Mouse (Mus musculus) liver, embryonic 14.5 days (tissue): ENCODE results near the gene Mrgprb8. TPM values are rescaled to one million over a fixed set of nuclear protein-coding genes. Genes with fewer than 3 reads are reported as not detected.
"Not testable (repeated sequence)": the region's sequence is repeated elsewhere in the genome, so short reads cannot be mapped to it uniquely, and the experiment has no call there.

ENCODE experiments used
- ATAC-seq: fragments of 200-750 bp; cut with Nextera tagmentation; 2 replicates; pipeline ENCODE4 v1.8.0; 2017; ENCODE audit warnings: moderate number of reproducible peaks, mild to moderate bottlenecking, moderate library complexity; ENCODE audit not compliant: insufficient read depth
- DNase-seq, 3 experiments: peaks; one replicate each; pipeline ENCODE4 v3.0.0-alpha.2; 2012 to 2013; ENCODE audit warnings: low read depth in 3 of 3, low spot score in 3 of 3
- H3K27ac ChIP-seq: fragments of 300-500 bp; sonication (generic); 2 replicates; pipeline ENCODE4 v1.5.1; 2014; ENCODE audit warnings: moderate library complexity, mild to moderate bottlenecking, control low read depth, inconsistent platforms
- H3K27me3 ChIP-seq: fragments of 300-500 bp; sonication (generic); 2 replicates; pipeline ENCODE4 v1.6.1; 2014; ENCODE audit warnings: mild to moderate bottlenecking, low read length, moderate library complexity; ENCODE audit not compliant: control insufficient read depth, insufficient read depth
- H3K36me3 ChIP-seq: fragments of 300-500 bp; sonication (generic); replicated peaks from 2 replicates; pipeline ENCODE4 v1.6.1; 2014; ENCODE audit warnings: low read depth; ENCODE audit not compliant: control insufficient read depth, insufficient read depth
- H3K4me1 ChIP-seq, 2 experiments: fragments of 200-500 bp in 1 of 2; fragments of 300-500 bp in 1 of 2; sonication (generic) in 1 of 2; replicated peaks; 2 replicates each; pipeline ENCODE4 v1.6.1; 2012 to 2014; ENCODE audit warnings: antibody characterized with exemption in 1 of 2, inconsistent platforms in 1 of 2, low read length in 1 of 2; ENCODE audit not compliant: control insufficient read depth in 2 of 2, insufficient read depth in 2 of 2
- H3K4me2 ChIP-seq: fragments of 300-500 bp; sonication (generic); 2 replicates; pipeline ENCODE4 v1.6.1; 2014; ENCODE audit warnings: low read depth, mild to moderate bottlenecking, control low read depth, moderate library complexity
- H3K4me3 ChIP-seq, 2 experiments: fragments of 200-500 bp in 1 of 2; fragments of 300-500 bp in 1 of 2; sonication (generic) in 1 of 2; 2 replicates each; pipeline ENCODE4 v1.5.1; 2012 to 2014; ENCODE audit warnings: low read depth in 2 of 2, low read length in 2 of 2, mild to moderate bottlenecking in 2 of 2, control low read depth in 1 of 2, inconsistent platforms in 1 of 2, moderate library complexity in 1 of 2; ENCODE audit not compliant: insufficient read depth in 1 of 2
- H3K9ac ChIP-seq: fragments of 300-500 bp; sonication (generic); replicated peaks from 2 replicates; pipeline ENCODE4 v1.6.1; 2014; ENCODE audit warnings: mild to moderate bottlenecking, control low read depth, moderate library complexity
- H3K9me3 ChIP-seq: fragments of 300-500 bp; sonication (generic); 2 replicates; pipeline ENCODE4 v1.6.1; 2016; ENCODE audit warnings: low read length, mixed read lengths; ENCODE audit not compliant: control insufficient read depth
- CTCF ChIP-seq: IDR thresholded peaks from 2 replicates; pipeline ENCODE4 v1.5.1; 2016; ENCODE audit warnings: antibody characterized with exemption, low read depth, control low read depth
- EP300 ChIP-seq: IDR thresholded peaks from 2 replicates; pipeline ENCODE4 v1.6.1; 2016; ENCODE audit warnings: antibody characterized with exemption, low read depth
- WGBS: fragments of 180-500 bp; shearing (Covaris S2); extraction: QIAGEN DNeasy Blood & Tissue Kit; methylation state at CpG from one replicate; pipeline ENCODE4 v1.1.7; 2014; ENCODE audit not compliant: insufficient replicate concordance; 5-methylcytosine and 5-hydroxymethylcytosine counted together
- polyA plus RNA-seq, 2 experiments: library from polyadenylated mRNA; depleted of rRNA in 1 of 2; stranded (reverse) in 1 of 2; unstranded in 1 of 2; fragments of >200 nt; fragmentation: Nextera tagmentation in 1 of 2; extraction: Ambion mirVana in 1 of 2; gene quantifications; 2 replicates each; pipeline versions ENCODE4 v1.2.1 to v1.2.3; 2012 to 2014

Mrgprb8 gene
- not detected in 2 replicates for polyA plus RNA-seq (2012; rRNA removed)
- polyA plus RNA-seq (2014; fragmentation: Nextera tagmentation; extraction: Ambion mirVana) = not detected in 2 replicates

DNA sequence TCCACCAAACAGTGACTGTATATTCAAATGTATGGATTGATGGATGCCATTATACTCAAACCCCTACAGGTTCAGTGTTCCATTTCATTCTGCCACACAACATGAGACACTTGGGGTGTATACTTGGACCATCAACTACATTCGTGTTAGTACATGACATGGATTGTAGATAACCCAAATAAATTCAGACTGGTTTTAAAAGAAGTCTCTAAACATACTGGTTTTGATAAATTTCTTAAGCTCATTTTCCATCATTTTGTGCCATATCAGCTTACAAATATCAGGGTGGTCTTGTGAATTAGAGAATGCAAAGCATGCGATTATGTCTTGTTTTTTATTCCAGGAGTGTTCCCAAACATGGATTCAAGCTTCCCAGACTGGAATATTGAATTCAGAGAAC, at the start of gene Mrgprb8:
Mrgprb8 (plus strand) TSS at position 301 of the 400 bp plus-strand sequence.
- TF ChIP-seq EP300 = no peak
- no peak for TF ChIP-seq CTCF
- Histone ChIP-seq H3K4me2 (no peak within 1 kb of the TSS), H3K4me1 (no peaks in the 10 kb centered on the region), H3K9ac (no peak within 1 kb of the TSS), H3K27me3 (no peaks in the 10 kb centered on the region), H3K9me3 (no peaks in the 10 kb centered on the region), H3K4me3 (no peak within 1 kb of the TSS), H3K36me3 (no peaks in the 10 kb centered on the region), H3K27ac (no peak within 1 kb of the TSS)
- ATAC-seq (no peak), DNase-seq (no peak)
- WGBS = 36% methylated on average over 2 of the region's 2 CpGs

DNA sequence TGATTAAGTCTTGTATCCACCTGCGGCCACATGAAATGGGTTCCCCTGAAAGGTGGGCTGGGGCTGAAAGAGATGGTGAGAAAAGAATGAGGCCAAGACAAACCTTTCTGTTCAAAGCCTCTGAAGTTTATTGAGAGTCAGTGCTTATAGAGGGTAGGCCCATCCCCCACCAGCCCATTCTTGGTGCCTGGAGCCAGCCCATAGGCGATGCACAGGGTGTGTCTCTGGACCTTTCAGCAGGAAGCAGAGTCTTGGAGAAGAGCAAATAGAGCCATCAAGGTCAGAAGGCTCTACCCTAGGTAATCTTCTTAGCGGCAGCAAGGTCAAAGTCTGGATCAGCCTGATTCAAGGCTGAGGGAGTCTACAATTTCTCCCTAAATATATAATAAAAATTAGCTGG, 47.6 kb downstream of the Mrgprb8 start:
- 55% methylated on average over 3 of the region's 3 CpGs for WGBS
- ATAC-seq, H3K4me3 ChIP-seq, H3K4me1 ChIP-seq, H3K27me3 ChIP-seq, H3K9ac ChIP-seq, H3K4me2 ChIP-seq, DNase-seq, H3K27ac ChIP-seq, H3K9me3 ChIP-seq, H3K36me3 ChIP-seq: not testable (repeated sequence)

DNA sequence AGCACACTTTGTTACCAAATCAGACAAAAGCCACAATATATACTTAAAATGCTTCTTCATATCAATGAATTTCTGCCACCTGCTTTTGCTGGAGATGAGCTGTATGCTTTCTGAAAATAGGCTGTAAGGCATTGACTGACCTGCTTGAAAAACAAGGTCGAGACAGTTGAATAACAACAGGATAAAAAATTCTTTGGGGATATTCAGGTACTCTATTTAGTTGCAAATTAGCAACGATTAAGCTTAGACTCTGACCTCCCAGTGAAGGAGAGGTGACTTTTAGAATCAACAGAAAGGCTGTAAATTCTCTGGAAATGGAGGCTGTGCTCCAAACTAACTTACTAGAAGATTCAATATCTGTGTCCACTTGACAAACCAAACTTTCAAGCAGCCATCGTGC, 48.3 kb downstream of the Mrgprb8 start:
- no peak overlapping the region for H3K27ac ChIP-seq
- 32% methylated on average over 3 of the region's 3 CpGs for WGBS
- H3K9ac ChIP-seq = no peak overlapping the region
- H3K4me3 ChIP-seq = no peak overlapping the region
- H3K4me2 ChIP-seq = no peak overlapping the region
- no peaks in the 10 kb centered on the region for H3K9me3 ChIP-seq
- no peaks in the 10 kb centered on the region for H3K4me1 ChIP-seq
- DNase-seq = no peak
- H3K27me3 ChIP-seq = no peaks in the 10 kb centered on the region
- TF ChIP-seq EP300 (no peak), CTCF (no peak)
- H3K36me3 ChIP-seq = no peaks in the 10 kb centered on the region
- no peak for ATAC-seq

Other genes with a start within 250 kb of the Mrgprb8 start
- gene Mrgprb5, start 219.5 kb upstream of the Mrgprb8 start, polyA plus RNA-seq (2012; rRNA removed) = not detected in 2 replicates
- gene Mrgprb5, start 219.5 kb upstream of the Mrgprb8 start, polyA plus RNA-seq (2014; fragmentation: Nextera tagmentation; extraction: Ambion mirVana) = not detected in 2 replicates
- not detected in 2 replicates for gene Mrgprb4, start 189.2 kb upstream of the Mrgprb8 start, polyA plus RNA-seq (2012; rRNA removed)
- gene Mrgprb4, start 189.2 kb upstream of the Mrgprb8 start, polyA plus RNA-seq (2014; fragmentation: Nextera tagmentation; extraction: Ambion mirVana) = not detected in 2 replicates
- not detected in 2 replicates for gene Mrgprb1, start 67.8 kb downstream of the Mrgprb8 start, polyA plus RNA-seq (2012; rRNA removed)
- gene Mrgprb1, start 67.8 kb downstream of the Mrgprb8 start, polyA plus RNA-seq (2014; fragmentation: Nextera tagmentation; extraction: Ambion mirVana) = not detected in 2 replicates
- not detected in 2 replicates for gene Mrgprx2, start 110.8 kb downstream of the Mrgprb8 start, polyA plus RNA-seq (2012; rRNA removed)
- not detected in 2 replicates for gene Mrgprx2, start 110.8 kb downstream of the Mrgprb8 start, polyA plus RNA-seq (2014; fragmentation: Nextera tagmentation; extraction: Ambion mirVana)
- gene Mrgprb2, start 169.6 kb downstream of the Mrgprb8 start, polyA plus RNA-seq (2012; rRNA removed) = not detected in 2 replicates
- not detected in 2 replicates for gene Mrgprb2, start 169.6 kb downstream of the Mrgprb8 start, polyA plus RNA-seq (2014; fragmentation: Nextera tagmentation; extraction: Ambion mirVana)